Mouse (Mus musculus): ENCODE results near the gene Pla1a. TPM values are rescaled to one million over a fixed set of nuclear protein-coding genes. Genes with fewer than 3 reads are reported as not detected.

The Pla1a gene
- polyA plus RNA-seq, 1 experiment from 2014 or later, result 1.3 TPM

- Histone ChIP-seq H3K4me2 (ENCODE audit: low read length) (peak overlapping the region; percentile 29), H3K9ac (ENCODE audit: low read length) (no peak overlapping the region), H3K27me3 (ENCODE audit: control insufficient read depth, insufficient read depth, low read length) (no peaks in the 10 kb centered on the region), H3K36me3 (ENCODE audit: control insufficient read depth, insufficient read depth, low read length) (no peaks in the 10 kb centered on the region), H3K9me3 (ENCODE audit: control insufficient read depth, low read length) (no peaks in the 10 kb centered on the region), H3K27ac (replicated peaks in 1 of 2; ENCODE audit: control insufficient read depth in 1 of 2, insufficient read depth in 1 of 2, low read depth in 2 of 2, low read length in 2 of 2) (0 out of 4 replicates have a peak overlapping the region, but pooled peaks of 1 of the 2 experiments have one; percentile 33), H3K4me1 (ENCODE audit: control insufficient read depth in 2 of 2, insufficient read depth in 2 of 2, low read length in 2 of 2) (peaks cover 9 to 11% of the 10 kb centered on the region in 2 experiments), H3K4me3 (ENCODE audit: control insufficient read depth in 1 of 2, insufficient read depth in 1 of 2, low read depth in 1 of 2, low read length in 2 of 2) (no peak overlapping the region)
- WGBS, result 18% methylated on average over 13 of the region's 13 CpGs
- no peak for ATAC-seq (ENCODE audit: insufficient number of reproducible peaks, insufficient read depth, low FRiP score, low read depth)
These were observed 1.3 kb downstream of the Pla1a start for GRCm38 (mm10) chr16:38431446-38432185.

- Histone ChIP-seq H3K9ac (ENCODE audit: low read length) (no peak overlapping the region), H3K9me3 (ENCODE audit: control insufficient read depth, low read length) (no peaks in the 10 kb centered on the region), H3K4me1 (ENCODE audit: control insufficient read depth in 2 of 2, insufficient read depth in 2 of 2, low read length in 2 of 2) (no peaks in the 10 kb centered on the region), H3K36me3 (ENCODE audit: control insufficient read depth, insufficient read depth, low read length) (no peaks in the 10 kb centered on the region), H3K27ac (replicated peaks in 1 of 2; ENCODE audit: control insufficient read depth in 1 of 2, insufficient read depth in 1 of 2, low read depth in 2 of 2, low read length in 2 of 2) (no peak overlapping the region), H3K27me3 (ENCODE audit: control insufficient read depth, insufficient read depth, low read length) (no peaks in the 10 kb centered on the region), H3K4me3 (ENCODE audit: control insufficient read depth in 1 of 2, insufficient read depth in 1 of 2, low read depth in 1 of 2, low read length in 2 of 2) (no peak overlapping the region), H3K4me2 (ENCODE audit: low read length) (no peak overlapping the region)
- WGBS, result 82% methylated on average over 1 of the region's 1 CpGs
- ATAC-seq (ENCODE audit: insufficient number of reproducible peaks, insufficient read depth, low FRiP score, low read depth), result no peak
These were observed 7.1 kb downstream of the Pla1a start for GRCm38 (mm10) chr16:38425799-38426198.

DNA sequence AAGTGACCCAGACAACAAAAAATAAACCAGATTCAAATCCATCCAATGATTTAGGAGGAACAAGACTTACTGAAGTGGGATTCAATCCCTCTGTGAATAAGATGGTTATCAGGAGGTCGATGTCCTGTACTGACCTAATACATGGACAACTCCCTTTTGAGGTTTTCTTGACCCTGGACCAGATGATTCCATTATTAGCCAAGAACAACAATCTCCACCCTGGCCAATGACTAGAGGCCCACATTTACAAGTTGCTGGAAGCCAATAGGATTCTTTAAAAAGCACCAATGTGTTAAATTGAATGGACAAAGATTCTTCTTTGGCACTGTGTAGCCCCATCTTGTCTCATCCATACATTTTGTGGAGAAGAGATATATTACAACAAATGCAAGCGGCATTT, 7.6 kb downstream of the Pla1a start:
- Histone ChIP-seq H3K9ac (ENCODE audit: low read length) (no peak overlapping the region), H3K4me3 (ENCODE audit: control insufficient read depth in 1 of 2, insufficient read depth in 1 of 2, low read depth in 1 of 2, low read length in 2 of 2) (no peak overlapping the region), H3K4me2 (ENCODE audit: low read length) (no peak overlapping the region), H3K4me1 (ENCODE audit: control insufficient read depth in 2 of 2, insufficient read depth in 2 of 2, low read length in 2 of 2) (no peaks in the 10 kb centered on the region), H3K9me3 (ENCODE audit: control insufficient read depth, low read length) (no peaks in the 10 kb centered on the region), H3K27ac (replicated peaks in 1 of 2; ENCODE audit: control insufficient read depth in 1 of 2, insufficient read depth in 1 of 2, low read depth in 2 of 2, low read length in 2 of 2) (no peak overlapping the region), H3K36me3 (ENCODE audit: control insufficient read depth, insufficient read depth, low read length) (no peaks in the 10 kb centered on the region), H3K27me3 (ENCODE audit: control insufficient read depth, insufficient read depth, low read length) (no peaks in the 10 kb centered on the region)
- ATAC-seq (ENCODE audit: insufficient number of reproducible peaks, insufficient read depth, low FRiP score, low read depth), result no peak
- 76% methylated on average over 2 of the region's 2 CpGs for WGBS

- Histone ChIP-seq H3K4me3 (ENCODE audit: control insufficient read depth in 1 of 2, insufficient read depth in 1 of 2, low read depth in 1 of 2, low read length in 2 of 2) (no peak overlapping the region), H3K36me3 (ENCODE audit: control insufficient read depth, insufficient read depth, low read length) (no peaks in the 10 kb centered on the region), H3K4me1 (ENCODE audit: control insufficient read depth in 2 of 2, insufficient read depth in 2 of 2, low read length in 2 of 2) (no peaks in the 10 kb centered on the region), H3K4me2 (ENCODE audit: low read length) (no peak overlapping the region), H3K27me3 (ENCODE audit: control insufficient read depth, insufficient read depth, low read length) (no peaks in the 10 kb centered on the region), H3K9ac (ENCODE audit: low read length) (no peak overlapping the region), H3K9me3 (ENCODE audit: control insufficient read depth, low read length) (no peaks in the 10 kb centered on the region), H3K27ac (replicated peaks in 1 of 2; ENCODE audit: control insufficient read depth in 1 of 2, insufficient read depth in 1 of 2, low read depth in 2 of 2, low read length in 2 of 2) (no peak overlapping the region)
- 82% methylated on average over 7 of the region's 7 CpGs for whole genome bisulfite sequencing
- no peak for ATAC-seq (ENCODE audit: insufficient number of reproducible peaks, insufficient read depth, low FRiP score, low read depth)
These were observed 18.0 kb downstream of the Pla1a start for GRCm38 (mm10) chr16:38414953-38415352.

GRCm38 (mm10) chr16:38408416-38408815, 24.5 kb downstream of the Pla1a start:
- no peak overlapping the region for H3K4me2 ChIP-seq (ENCODE audit: low read length)
- ATAC-seq (ENCODE audit: insufficient number of reproducible peaks, insufficient read depth, low FRiP score, low read depth), result no peak

GRCm38 (mm10) chr16:38407584-38407983, 25.4 kb downstream of the Pla1a start:
- H3K27ac ChIP-seq (replicated peaks in 1 of 2; ENCODE audit: control insufficient read depth in 1 of 2, insufficient read depth in 1 of 2, low read depth in 2 of 2, low read length in 2 of 2), result no peak overlapping the region
- H3K27me3 ChIP-seq (ENCODE audit: control insufficient read depth, insufficient read depth, low read length), result no peaks in the 10 kb centered on the region
- H3K36me3 ChIP-seq (ENCODE audit: control insufficient read depth, insufficient read depth, low read length), result no peaks in the 10 kb centered on the region
- 27% methylated on average over 5 of the region's 5 CpGs for WGBS
- peaks cover 2 to 8% of the 10 kb centered on the region in 2 experiments; a peak in 2 of 4 replicates for H3K4me1 ChIP-seq (ENCODE audit: control insufficient read depth in 2 of 2, insufficient read depth in 2 of 2, low read length in 2 of 2)
- no peak overlapping the region for H3K4me2 ChIP-seq (ENCODE audit: low read length)
- no peaks in the 10 kb centered on the region for H3K9me3 ChIP-seq (ENCODE audit: control insufficient read depth, low read length)
- H3K4me3 ChIP-seq (ENCODE audit: control insufficient read depth in 1 of 2, insufficient read depth in 1 of 2, low read depth in 1 of 2, low read length in 2 of 2), result no peak overlapping the region
- ATAC-seq (ENCODE audit: insufficient number of reproducible peaks, insufficient read depth, low FRiP score, low read depth), result no peak
- H3K9ac ChIP-seq (ENCODE audit: low read length), result no peak overlapping the region

More at GRCm38 (mm10) chr16:38408416-38408815, 24.5 kb downstream of the Pla1a start:
- Histone ChIP-seq H3K27me3 (ENCODE audit: control insufficient read depth, insufficient read depth, low read length) (no peaks in the 10 kb centered on the region), H3K9ac (ENCODE audit: low read length) (no peak overlapping the region), H3K9me3 (ENCODE audit: control insufficient read depth, low read length) (no peaks in the 10 kb centered on the region), H3K4me1 (ENCODE audit: control insufficient read depth in 2 of 2, insufficient read depth in 2 of 2, low read length in 2 of 2) (peaks cover 2 to 8% of the 10 kb centered on the region in 2 experiments; a peak in 2 of 4 replicates), H3K4me3 (ENCODE audit: control insufficient read depth in 1 of 2, insufficient read depth in 1 of 2, low read depth in 1 of 2, low read length in 2 of 2) (no peak overlapping the region), H3K27ac (replicated peaks in 1 of 2; ENCODE audit: control insufficient read depth in 1 of 2, insufficient read depth in 1 of 2, low read depth in 2 of 2, low read length in 2 of 2) (no peak overlapping the region), H3K36me3 (ENCODE audit: control insufficient read depth, insufficient read depth, low read length) (no peaks in the 10 kb centered on the region)
- 95% methylated on average over 8 of the region's 8 CpGs for WGBS

- Histone ChIP-seq H3K4me3 (ENCODE audit: control insufficient read depth in 1 of 2, insufficient read depth in 1 of 2, low read depth in 1 of 2, low read length in 2 of 2) (no peak overlapping the region), H3K4me2 (ENCODE audit: low read length) (no peak overlapping the region), H3K4me1 (ENCODE audit: control insufficient read depth in 2 of 2, insufficient read depth in 2 of 2, low read length in 2 of 2) (peaks cover 2 to 8% of the 10 kb centered on the region in 2 experiments; a peak in 2 of 4 replicates), H3K9me3 (ENCODE audit: control insufficient read depth, low read length) (no peaks in the 10 kb centered on the region), H3K27me3 (ENCODE audit: control insufficient read depth, insufficient read depth, low read length) (no peaks in the 10 kb centered on the region), H3K36me3 (ENCODE audit: control insufficient read depth, insufficient read depth, low read length) (no peaks in the 10 kb centered on the region), H3K9ac (ENCODE audit: low read length) (no peak overlapping the region), H3K27ac (replicated peaks in 1 of 2; ENCODE audit: control insufficient read depth in 1 of 2, insufficient read depth in 1 of 2, low read depth in 2 of 2, low read length in 2 of 2) (no peak overlapping the region)
- WGBS, result 57% methylated on average over 6 of the region's 6 CpGs
- ATAC-seq (ENCODE audit: insufficient number of reproducible peaks, insufficient read depth, low FRiP score, low read depth), result no peak
These were observed 26.2 kb downstream of the Pla1a start for GRCm38 (mm10) chr16:38406708-38407107.

GRCm38 (mm10) chr16:38406293-38406692, 26.7 kb downstream of the Pla1a start:
- ATAC-seq (ENCODE audit: insufficient number of reproducible peaks, insufficient read depth, low FRiP score, low read depth), result no peak
- Histone ChIP-seq H3K4me3 (ENCODE audit: control insufficient read depth in 1 of 2, insufficient read depth in 1 of 2, low read depth in 1 of 2, low read length in 2 of 2) (no peak overlapping the region), H3K4me2 (ENCODE audit: low read length) (no peak overlapping the region), H3K27me3 (ENCODE audit: control insufficient read depth, insufficient read depth, low read length) (no peaks in the 10 kb centered on the region), H3K9ac (ENCODE audit: low read length) (no peak overlapping the region), H3K9me3 (ENCODE audit: control insufficient read depth, low read length) (no peaks in the 10 kb centered on the region), H3K36me3 (ENCODE audit: control insufficient read depth, insufficient read depth, low read length) (no peaks in the 10 kb centered on the region), H3K4me1 (ENCODE audit: control insufficient read depth in 2 of 2, insufficient read depth in 2 of 2, low read length in 2 of 2) (peaks cover 2 to 8% of the 10 kb centered on the region in 2 experiments; a peak in 2 of 4 replicates), H3K27ac (replicated peaks in 1 of 2; ENCODE audit: control insufficient read depth in 1 of 2, insufficient read depth in 1 of 2, low read depth in 2 of 2, low read length in 2 of 2) (no peak overlapping the region)
- 48% methylated on average over 5 of the region's 5 CpGs for WGBS

All from heart, embryonic 14.5 days (tissue).